Mouse (Mus musculus) cortical plate, adult 2 months (tissue): Measurements from ENCODE around the gene Parp4.

Experiments
- CTCF ChIP-seq: fragments of 200-500 bp; IDR thresholded peaks from 2 replicates; pipeline ENCODE4 v1.5.1; 2011; ENCODE audit warnings: mild to moderate bottlenecking, control low read depth, low read length; ENCODE audit not compliant: insufficient read depth; ENCODE audit errors: extremely low read depth
- POLR2A ChIP-seq: fragments of 200-500 bp; IDR thresholded peaks from 2 replicates; pipeline ENCODE4 v1.6.1; 2011; ENCODE audit warnings: mild to moderate bottlenecking, low read length, control low read depth; ENCODE audit not compliant: insufficient read depth; ENCODE audit errors: extremely low read depth

GRCm38 (mm10) chr14:56567476-56567875 is 7.9 kb upstream of the Parp4 start:
- TF ChIP-seq CTCF (no peak), POLR2A (no peak)
